Mouse (Mus musculus): ENCODE measurements at regions not wholly inside any gene's neighbourhood (a gene's known extent, or its start where the extent isn't known, plus 50 kb on each side); places are given as distances from the start of the nearest gene placed in this dataset.

DNA sequence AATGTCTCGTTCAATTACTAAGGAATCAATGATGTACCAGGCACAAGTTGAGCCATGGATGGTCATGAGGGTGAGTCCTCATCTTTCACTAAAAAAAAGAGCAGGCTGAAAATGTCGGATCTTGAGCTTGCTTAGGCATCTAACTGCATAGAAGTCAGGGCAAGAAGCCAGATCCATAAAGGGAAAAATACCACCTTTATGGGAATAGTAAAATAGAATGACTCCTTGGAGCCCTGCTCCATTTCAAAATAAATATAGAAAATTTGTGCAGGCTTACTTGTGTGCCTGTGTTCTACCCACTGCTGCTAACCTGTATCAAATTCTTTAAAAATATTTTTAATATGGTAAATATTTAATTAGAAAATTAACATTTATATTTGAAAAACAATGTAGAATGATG lies 256.2 kb upstream of the Rgmb start:
- Histone ChIP-seq H3K4me1 (ENCODE audit: control insufficient read depth in 1 of 2, insufficient read depth in 2 of 2, low read length in 2 of 2) (no peaks in the 10 kb centered on the region), H3K4me3 (ENCODE audit: control insufficient read depth in 1 of 2, insufficient read depth in 1 of 2, low read depth in 2 of 2, low read length in 2 of 2) (no peak overlapping the region), H3K79me2 (ENCODE audit: control insufficient read depth, insufficient read depth, low read length, poor library complexity) (no peaks in the 10 kb centered on the region), H3K27ac (ENCODE audit: control insufficient read depth, low read depth, low read length) (no peak overlapping the region), H3K27me3 (ENCODE audit: control insufficient read depth in 1 of 2, insufficient read depth in 2 of 2, low read length in 2 of 2) (no peaks in the 10 kb centered on the region), H3K9ac (ENCODE audit: control insufficient read depth, low read depth, low read length, poor library complexity, severe bottlenecking) (no peak overlapping the region), H3K9me3 (replicated peaks; ENCODE audit: insufficient read depth, low read length) (no peaks in the 10 kb centered on the region), H3K36me3 (ENCODE audit: control insufficient read depth in 1 of 2, insufficient read depth in 2 of 2, low read length in 2 of 2) (no peaks in the 10 kb centered on the region)
- DNase-seq (ENCODE audit: low read depth, low spot score) = no peak
- TF ChIP-seq POLR2AphosphoS2 (IDR thresholded peaks at IDR 0.05; ENCODE audit: low read length) (no peak), ZKSCAN1 (IDR thresholded peaks at IDR 0.05; ENCODE audit: low read depth, low read length) (no peak), SIN3A (IDR thresholded peaks at IDR 0.05; ENCODE audit: low read length) (no peak), ZMIZ1 (IDR thresholded peaks at IDR 0.05; ENCODE audit: low read depth, low read length) (no peak), CTCF (IDR thresholded peaks at IDR 0.05 in 2 of 3, conservative IDR thresholded peaks at IDR 0.05 in 1 of 3; ENCODE audit: control insufficient read depth in 1 of 3, insufficient read depth in 1 of 3, low read depth in 2 of 3, low read length in 3 of 3, poor library complexity in 1 of 3, severe bottlenecking in 1 of 3) (no peak), RAD21 (IDR thresholded peaks at IDR 0.05; ENCODE audit: low read depth, low read length) (no peak), BHLHE40 (IDR thresholded peaks at IDR 0.05; ENCODE audit: borderline replicate concordance, low read depth, low read length) (no peak)

DNA sequence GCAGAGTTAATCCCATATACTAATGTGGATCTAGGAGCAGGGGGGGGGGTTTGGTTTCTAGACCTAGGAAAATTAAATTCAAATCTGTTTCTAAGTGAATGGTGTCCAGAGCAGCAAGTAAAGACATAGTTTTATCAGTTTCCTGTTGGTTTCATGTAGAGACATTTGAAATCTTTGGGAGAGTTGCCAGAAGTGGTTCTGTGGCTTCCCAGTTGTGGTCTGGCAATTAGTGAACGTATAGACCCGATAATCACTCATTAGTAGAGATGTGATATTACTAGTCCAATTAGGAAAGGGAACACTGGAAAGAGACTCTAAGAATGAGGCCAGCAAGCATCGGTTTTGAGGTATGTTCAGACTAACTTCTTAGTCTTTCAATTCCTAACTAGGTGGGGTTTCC lies 252.0 kb upstream of the Rgmb start:
- Histone ChIP-seq H3K27ac (ENCODE audit: control insufficient read depth, low read depth, low read length) (no peak overlapping the region), H3K4me1 (ENCODE audit: control insufficient read depth in 1 of 2, insufficient read depth in 2 of 2, low read length in 2 of 2) (no peaks in the 10 kb centered on the region), H3K27me3 (ENCODE audit: control insufficient read depth in 1 of 2, insufficient read depth in 2 of 2, low read length in 2 of 2) (no peaks in the 10 kb centered on the region), H3K4me3 (ENCODE audit: control insufficient read depth in 1 of 2, insufficient read depth in 1 of 2, low read depth in 2 of 2, low read length in 2 of 2) (no peak overlapping the region), H3K79me2 (ENCODE audit: control insufficient read depth, insufficient read depth, low read length, poor library complexity) (no peaks in the 10 kb centered on the region), H3K9ac (ENCODE audit: control insufficient read depth, low read depth, low read length, poor library complexity, severe bottlenecking) (no peak overlapping the region), H3K36me3 (ENCODE audit: control insufficient read depth in 1 of 2, insufficient read depth in 2 of 2, low read length in 2 of 2) (no peaks in the 10 kb centered on the region), H3K9me3 (replicated peaks; ENCODE audit: insufficient read depth, low read length) (no peaks in the 10 kb centered on the region)
- TF ChIP-seq CHD1 (IDR thresholded peaks at IDR 0.05; ENCODE audit: low read depth, low read length) = no peak
- no peak for TF ChIP-seq MYC (IDR thresholded peaks at IDR 0.05; ENCODE audit: low read depth, low read length)
- no peak for TF ChIP-seq ZC3H11A (IDR thresholded peaks at IDR 0.05; ENCODE audit: low read depth, low read length)
- no peak for TF ChIP-seq MAX (IDR thresholded peaks at IDR 0.05; ENCODE audit: low read length)
- TF ChIP-seq RAD21 (IDR thresholded peaks at IDR 0.05; ENCODE audit: low read depth, low read length) = no peak
- no peak for TF ChIP-seq MXI1 (IDR thresholded peaks at IDR 0.05; ENCODE audit: low read depth, low read length)
- TF ChIP-seq EP300 (IDR thresholded peaks at IDR 0.05; ENCODE audit: low read depth in 1 of 2, low read length in 2 of 2) = peak; percentile 51 to 59; a peak in 3 of 4 replicates
- no peak for TF ChIP-seq CHD2 (IDR thresholded peaks at IDR 0.05; ENCODE audit: low read length)
- peak; percentile 86 for TF ChIP-seq RCOR1 (IDR thresholded peaks at IDR 0.05; ENCODE audit: low read depth, low read length)
- no peak for TF ChIP-seq NRF1 (IDR thresholded peaks at IDR 0.05; ENCODE audit: insufficient read depth, low read depth, low read length, poor library complexity, severe bottlenecking)
- peak; percentile 27; the same call in 1 of the 2 replicates for TF ChIP-seq TCF12 (IDR thresholded peaks at IDR 0.05; ENCODE audit: low read depth, low read length)
- DNase-seq (ENCODE audit: low read depth, low spot score) = peak; percentile 47
